Mouse (Mus musculus) forelimb bud, embryonic 11.5 days (tissue): ENCODE measurements around the gene Psg29.

ENCODE experiments used
- DNase-seq: peaks from one replicate; pipeline ENCODE4 v3.0.0-alpha.2; 2012; ENCODE audit warnings: low read depth, low spot score

The Psg29 gene

GRCm38 (mm10) chr7:17203177-17203576, at the start of gene Psg29:
Gene Psg29 (plus strand): TSS chr7:17203477.
- DNase-seq: no peak

DNA sequence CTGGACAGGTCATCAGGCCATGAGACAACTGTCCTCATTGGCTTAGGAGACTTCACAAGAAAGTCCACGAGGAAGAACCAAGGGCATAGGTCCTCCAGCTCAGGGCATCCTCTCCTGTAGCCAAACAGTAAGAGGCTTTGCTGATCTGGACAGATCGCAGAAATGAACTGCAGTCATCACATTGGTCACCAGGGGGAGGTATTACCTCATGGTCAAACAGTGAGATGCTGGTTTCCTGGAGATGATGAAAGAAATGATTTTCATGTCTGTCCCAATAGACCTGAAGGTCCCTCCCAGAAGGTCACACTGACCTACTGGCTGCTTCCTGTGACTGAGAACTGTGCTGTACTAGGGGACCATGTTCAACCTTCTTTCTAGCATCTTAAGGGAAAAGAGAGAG, 47.6 kb upstream of the Psg29 start:
- DNase-seq: peak; percentile 5

DNA sequence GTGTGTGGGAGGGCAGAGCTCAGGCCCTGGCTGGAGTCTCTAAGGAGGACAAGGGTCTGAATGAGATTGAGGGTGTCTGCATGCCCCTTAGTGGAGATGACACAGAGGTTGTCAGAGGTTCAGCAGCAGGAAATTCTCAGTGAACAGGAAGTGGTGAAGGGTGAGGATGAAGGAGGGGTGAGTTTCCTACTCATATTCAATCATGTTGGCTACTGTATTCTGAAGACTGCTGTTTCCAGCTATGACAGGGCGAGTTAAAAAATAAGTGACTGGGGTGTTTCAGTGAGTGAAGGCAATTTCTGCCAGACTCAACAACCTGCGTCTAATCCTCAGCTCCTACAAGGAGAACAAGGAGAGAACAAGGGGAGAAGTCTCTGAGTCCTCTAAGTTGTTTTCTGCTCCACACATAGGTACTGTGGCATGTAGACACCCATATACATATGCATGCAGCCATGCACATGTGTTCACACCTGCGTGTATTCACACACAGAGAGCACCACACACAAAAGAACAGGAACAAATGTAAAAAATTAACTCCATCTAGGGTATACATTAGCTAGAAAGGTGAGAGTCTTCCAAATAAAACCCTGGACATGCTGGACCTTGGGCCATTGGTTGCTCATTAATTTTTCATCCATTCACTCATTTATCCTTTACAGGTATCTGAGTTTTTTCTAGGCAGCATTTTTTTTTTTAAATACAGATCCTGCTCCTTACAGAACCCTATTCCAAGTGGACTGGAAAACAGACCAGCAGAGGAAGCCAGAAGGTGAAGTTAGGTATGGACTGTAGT, 46.2 kb upstream of the Psg29 start:
- no peak for DNase-seq

GRCm38 (mm10) chr7:17159011-17159410, 44.3 kb upstream of the Psg29 start:
- DNase-seq: no peak

- no peak for DNase-seq
Measured at GRCm38 (mm10) chr7:17171827-17172226, 31.4 kb upstream of the Psg29 start.

GRCm38 (mm10) chr7:17205530-17206184, 2.4 kb downstream of the Psg29 start:
- no peak for DNase-seq
